Mouse (Mus musculus) heart, embryonic 16.5 days (tissue): ENCODE results near the gene Sh3bp4. TPM values are rescaled to one million over a fixed set of nuclear protein-coding genes. Genes with fewer than 3 reads are reported as not detected.

ENCODE experiments used
- ATAC-seq: fragments of 200-750 bp; cut with Nextera tagmentation; replicated peaks from 2 replicates; pipeline ENCODE4 v1.8.0; 2017; ENCODE audit warnings: moderate number of reproducible peaks; ENCODE audit not compliant: insufficient read depth, low FRiP score; ENCODE audit errors: extremely low read depth
- H3K27ac ChIP-seq: fragments of 300-500 bp; sonication (generic); 2 replicates; pipeline ENCODE4 v1.5.1; 2014; ENCODE audit warnings: mild to moderate bottlenecking, low read length, control low read depth, moderate library complexity
- H3K27me3 ChIP-seq: fragments of 300-500 bp; sonication (generic); 2 replicates; pipeline ENCODE4 v1.6.1; 2014; ENCODE audit warnings: low read length, mixed read lengths; ENCODE audit not compliant: control insufficient read depth, insufficient read depth
- H3K36me3 ChIP-seq: fragments of 300-500 bp; sonication (generic); 2 replicates; pipeline ENCODE4 v1.6.1; 2014; ENCODE audit not compliant: control insufficient read depth, insufficient read depth
- H3K4me1 ChIP-seq: fragments of 300-500 bp; sonication (generic); 2 replicates; pipeline ENCODE4 v1.6.1; 2014; ENCODE audit warnings: low read length, mixed read lengths; ENCODE audit not compliant: control insufficient read depth, insufficient read depth
- H3K4me2 ChIP-seq: fragments of 300-500 bp; sonication (generic); 2 replicates; pipeline ENCODE4 v1.6.1; 2014; ENCODE audit warnings: low read depth, mild to moderate bottlenecking, control low read depth, low read length
- H3K4me3 ChIP-seq: fragments of 300-500 bp; sonication (generic); 2 replicates; pipeline ENCODE4 v1.5.1; 2014; ENCODE audit warnings: mild to moderate bottlenecking, control low read depth, low read length
- H3K9ac ChIP-seq: fragments of 300-500 bp; sonication (generic); 2 replicates; pipeline ENCODE4 v1.6.1; 2014; ENCODE audit warnings: low read length, control low read depth
- H3K9me3 ChIP-seq: fragments of 300-500 bp; sonication (generic); replicated peaks from 2 replicates; pipeline ENCODE4 v1.6.1; 2016; ENCODE audit warnings: low read length; ENCODE audit not compliant: control insufficient read depth
- WGBS: fragments of 180-500 bp; shearing (Covaris S2); extraction: QIAGEN DNeasy Blood & Tissue Kit; methylation state at CpG from one replicate; pipeline ENCODE4 v1.1.7; 2014; 5-methylcytosine and 5-hydroxymethylcytosine counted together
- polyA plus RNA-seq: library from polyadenylated mRNA; unstranded; fragments of >200 nt; fragmentation: Nextera tagmentation; extraction: Ambion mirVana; gene quantifications from 2 replicates; pipeline ENCODE4 v1.2.1, GENCODE M21; 2015

Sh3bp4 gene
- polyA plus RNA-seq, 1 experiment from 2014 or later, result 19.2 TPM

GRCm38 (mm10) chr1:89074678-89075077, 4.5 kb downstream of the Sh3bp4 start:
- H3K36me3 ChIP-seq, result no peaks in the 10 kb centered on the region
- no peak overlapping the region for H3K4me3 ChIP-seq
- 34% methylated on average over 6 of the region's 6 CpGs for WGBS
- H3K4me1 ChIP-seq, result peaks cover 61% of the 10 kb centered on the region
- no peaks in the 10 kb centered on the region for H3K9me3 ChIP-seq
- H3K4me2 ChIP-seq, result no peak overlapping the region; the same call in 1 of the 2 replicates
- no peaks in the 10 kb centered on the region for H3K27me3 ChIP-seq
- H3K27ac ChIP-seq, result no peak overlapping the region
- H3K9ac ChIP-seq, result no peak overlapping the region
- ATAC-seq, result no peak

- H3K4me3 ChIP-seq, result no peak overlapping the region
Observed at GRCm38 (mm10) chr1:89075120-89075519, 4.9 kb downstream of the Sh3bp4 start.

GRCm38 (mm10) chr1:89076777-89077176, 6.6 kb downstream of the Sh3bp4 start:
- Histone ChIP-seq H3K9me3 (no peaks in the 10 kb centered on the region), H3K4me3 (no peak overlapping the region), H3K36me3 (no peaks in the 10 kb centered on the region), H3K4me2 (no peak overlapping the region), H3K27me3 (no peaks in the 10 kb centered on the region), H3K4me1 (peaks cover 71% of the 10 kb centered on the region), H3K9ac (no peak overlapping the region), H3K27ac (0 out of 2 replicates have a peak overlapping the region, but pooled peaks have one; percentile 4)
- WGBS, result 85% methylated on average over 9 of the region's 9 CpGs
- no peak for ATAC-seq

More at GRCm38 (mm10) chr1:89075120-89075519, 4.9 kb downstream of the Sh3bp4 start:
- H3K27ac ChIP-seq, result no peak overlapping the region; the same call in 1 of the 2 replicates
- H3K9ac ChIP-seq, result no peak overlapping the region
- WGBS, result 65% methylated on average over 8 of the region's 8 CpGs
- H3K27me3 ChIP-seq, result no peaks in the 10 kb centered on the region
- H3K9me3 ChIP-seq, result no peaks in the 10 kb centered on the region
- peaks cover 63% of the 10 kb centered on the region for H3K4me1 ChIP-seq
- H3K36me3 ChIP-seq, result no peaks in the 10 kb centered on the region
- H3K4me2 ChIP-seq, result no peak overlapping the region
- ATAC-seq, result no peak

- Histone ChIP-seq H3K36me3 (no peaks in the 10 kb centered on the region), H3K9ac (no peak overlapping the region), H3K4me1 (peaks cover 77% of the 10 kb centered on the region), H3K9me3 (no peaks in the 10 kb centered on the region), H3K27ac (peak overlapping the region; percentile 58; the same call in 1 of the 2 replicates), H3K4me2 (peak overlapping the region; percentile 12; the same call in 1 of the 2 replicates), H3K4me3 (no peak overlapping the region), H3K27me3 (no peaks in the 10 kb centered on the region)
- 66% methylated on average over 2 of the region's 2 CpGs for WGBS
- ATAC-seq, result 0 out of 2 replicates have a peak, but pooled peaks have one; percentile 45
Observed at GRCm38 (mm10) chr1:89078240-89078639, 8.0 kb downstream of the Sh3bp4 start.

- H3K27ac ChIP-seq, result peak overlapping the region; percentile 71
Observed at GRCm38 (mm10) chr1:89078730-89079129, 8.5 kb downstream of the Sh3bp4 start.

GRCm38 (mm10) chr1:89079239-89079638, 9.0 kb downstream of the Sh3bp4 start:
- no peaks in the 10 kb centered on the region for H3K36me3 ChIP-seq
- no peak overlapping the region for H3K4me2 ChIP-seq
- H3K9ac ChIP-seq, result no peak overlapping the region
- peaks cover 71% of the 10 kb centered on the region for H3K4me1 ChIP-seq
- no peak overlapping the region for H3K4me3 ChIP-seq
- no peaks in the 10 kb centered on the region for H3K9me3 ChIP-seq
- 58% methylated on average over 2 of the region's 2 CpGs for WGBS
- peak overlapping the region; percentile 71 for H3K27ac ChIP-seq
- H3K27me3 ChIP-seq, result no peaks in the 10 kb centered on the region
- ATAC-seq, result no peak

More at GRCm38 (mm10) chr1:89078730-89079129, 8.5 kb downstream of the Sh3bp4 start:
- WGBS, result 52% methylated on average over 9 of the region's 9 CpGs
- no peak for ATAC-seq
- no peaks in the 10 kb centered on the region for H3K36me3 ChIP-seq
- H3K9me3 ChIP-seq, result no peaks in the 10 kb centered on the region
- H3K4me1 ChIP-seq, result peaks cover 73% of the 10 kb centered on the region
- no peak overlapping the region for H3K4me3 ChIP-seq
- no peaks in the 10 kb centered on the region for H3K27me3 ChIP-seq
- H3K4me2 ChIP-seq, result no peak overlapping the region
- no peak overlapping the region for H3K9ac ChIP-seq

GRCm38 (mm10) chr1:89080371-89080770, 10.2 kb downstream of the Sh3bp4 start:
- Histone ChIP-seq H3K27me3 (no peaks in the 10 kb centered on the region), H3K9me3 (no peaks in the 10 kb centered on the region), H3K27ac (no peak overlapping the region), H3K9ac (no peak overlapping the region), H3K4me2 (no peak overlapping the region), H3K4me1 (peaks cover 61% of the 10 kb centered on the region), H3K36me3 (no peaks in the 10 kb centered on the region), H3K4me3 (no peak overlapping the region)
- WGBS, result 78% methylated on average over 8 of the region's 8 CpGs
- no peak for ATAC-seq

GRCm38 (mm10) chr1:89080795-89081194, 10.6 kb downstream of the Sh3bp4 start:
- WGBS, result 73% methylated on average over 5 of the region's 5 CpGs
- Histone ChIP-seq H3K4me1 (peaks cover 61% of the 10 kb centered on the region), H3K36me3 (no peaks in the 10 kb centered on the region), H3K27ac (no peak overlapping the region), H3K27me3 (no peaks in the 10 kb centered on the region), H3K4me2 (no peak overlapping the region), H3K9me3 (no peaks in the 10 kb centered on the region), H3K9ac (no peak overlapping the region), H3K4me3 (no peak overlapping the region)
- no peak for ATAC-seq

GRCm38 (mm10) chr1:89081371-89081770, 11.2 kb downstream of the Sh3bp4 start:
- Histone ChIP-seq H3K9ac (no peak overlapping the region), H3K27ac (no peak overlapping the region), H3K36me3 (no peaks in the 10 kb centered on the region), H3K9me3 (no peaks in the 10 kb centered on the region), H3K4me2 (no peak overlapping the region), H3K4me1 (peaks cover 58% of the 10 kb centered on the region), H3K4me3 (no peak overlapping the region), H3K27me3 (no peaks in the 10 kb centered on the region)
- 75% methylated on average over 4 of the region's 4 CpGs for WGBS
- no peak for ATAC-seq
